Mouse (Mus musculus): ENCODE data around the gene Snx14. TPM values are rescaled to one million over a fixed set of nuclear protein-coding genes. Genes with fewer than 3 reads are reported as not detected.

Gene Snx14
- polyA plus RNA-seq, 1 experiment from 2014 or later, result 29.7 TPM

GRCm38 (mm10) chr9:88409978-88410377 lies 28.8 kb downstream of the Snx14 start:
- Histone ChIP-seq H3K36me3 (ENCODE audit: control insufficient read depth, insufficient read depth, low read length) (peaks cover 18% of the 10 kb centered on the region; the same call in 1 of the 2 replicates), H3K4me1 (replicated peaks; ENCODE audit: control insufficient read depth, insufficient read depth, low read length) (no peaks in the 10 kb centered on the region), H3K9me3 (ENCODE audit: control insufficient read depth, low read length) (no peaks in the 10 kb centered on the region), H3K9ac (ENCODE audit: low read length) (no peak overlapping the region), H3K27me3 (replicated peaks; ENCODE audit: control insufficient read depth, insufficient read depth, low read length) (no peaks in the 10 kb centered on the region), H3K4me2 (ENCODE audit: low read length) (no peak overlapping the region), H3K27ac (ENCODE audit: low read depth) (no peak overlapping the region), H3K4me3 (ENCODE audit: low read depth, low read length) (no peak overlapping the region)
- no peak for DNase-seq (ENCODE audit: low spot score)
- no peak for ATAC-seq (replicated peaks; ENCODE audit: low FRiP score, low TSS enrichment, low read depth)
- WGBS, result 97% methylated on average over 2 of the region's 2 CpGs

GRCm38 (mm10) chr9:88404515-88404914 lies 34.2 kb downstream of the Snx14 start:
- Histone ChIP-seq H3K4me3 (ENCODE audit: low read depth, low read length) (no peak overlapping the region), H3K9me3 (ENCODE audit: control insufficient read depth, low read length) (no peaks in the 10 kb centered on the region), H3K36me3 (ENCODE audit: control insufficient read depth, insufficient read depth, low read length) (peaks cover 37% of the 10 kb centered on the region), H3K27me3 (replicated peaks; ENCODE audit: control insufficient read depth, insufficient read depth, low read length) (no peaks in the 10 kb centered on the region), H3K9ac (ENCODE audit: low read length) (no peak overlapping the region), H3K27ac (ENCODE audit: low read depth) (no peak overlapping the region), H3K4me1 (replicated peaks; ENCODE audit: control insufficient read depth, insufficient read depth, low read length) (no peaks in the 10 kb centered on the region), H3K4me2 (ENCODE audit: low read length) (no peak overlapping the region)
- WGBS, result 93% methylated on average over 6 of the region's 6 CpGs
- DNase-seq (ENCODE audit: low spot score), result no peak
- no peak for ATAC-seq (replicated peaks; ENCODE audit: low FRiP score, low TSS enrichment, low read depth)

GRCm38 (mm10) chr9:88404088-88404487 lies 34.7 kb downstream of the Snx14 start:
- Histone ChIP-seq H3K27me3 (replicated peaks; ENCODE audit: control insufficient read depth, insufficient read depth, low read length) (no peaks in the 10 kb centered on the region), H3K4me2 (ENCODE audit: low read length) (no peak overlapping the region), H3K4me1 (replicated peaks; ENCODE audit: control insufficient read depth, insufficient read depth, low read length) (no peaks in the 10 kb centered on the region), H3K9ac (ENCODE audit: low read length) (no peak overlapping the region), H3K4me3 (ENCODE audit: low read depth, low read length) (no peak overlapping the region), H3K36me3 (ENCODE audit: control insufficient read depth, insufficient read depth, low read length) (peaks cover 36% of the 10 kb centered on the region), H3K27ac (ENCODE audit: low read depth) (no peak overlapping the region), H3K9me3 (ENCODE audit: control insufficient read depth, low read length) (no peaks in the 10 kb centered on the region)
- WGBS, result 77% methylated on average over 10 of the region's 10 CpGs
- no peak for DNase-seq (ENCODE audit: low spot score)
- no peak for ATAC-seq (replicated peaks; ENCODE audit: low FRiP score, low TSS enrichment, low read depth)

GRCm38 (mm10) chr9:88398461-88398860 lies 40.3 kb downstream of the Snx14 start:
- no peak overlapping the region for H3K9ac ChIP-seq (ENCODE audit: low read length)
- no peaks in the 10 kb centered on the region for H3K4me1 ChIP-seq (replicated peaks; ENCODE audit: control insufficient read depth, insufficient read depth, low read length)
- H3K36me3 ChIP-seq (ENCODE audit: control insufficient read depth, insufficient read depth, low read length), result peaks cover 31% of the 10 kb centered on the region
- 76% methylated on average over 1 of the region's 1 CpGs for WGBS
- no peaks in the 10 kb centered on the region for H3K27me3 ChIP-seq (replicated peaks; ENCODE audit: control insufficient read depth, insufficient read depth, low read length)
- no peak overlapping the region for H3K4me2 ChIP-seq (ENCODE audit: low read length)
- no peak for DNase-seq (ENCODE audit: low spot score)
- no peak overlapping the region for H3K4me3 ChIP-seq (ENCODE audit: low read depth, low read length)
- no peak overlapping the region for H3K27ac ChIP-seq (ENCODE audit: low read depth)
- H3K9me3 ChIP-seq (ENCODE audit: control insufficient read depth, low read length), result no peaks in the 10 kb centered on the region
- no peak for ATAC-seq (replicated peaks; ENCODE audit: low FRiP score, low TSS enrichment, low read depth)

GRCm38 (mm10) chr9:88394852-88395251 lies 43.9 kb downstream of the Snx14 start:
- Histone ChIP-seq H3K4me1 (replicated peaks; ENCODE audit: control insufficient read depth, insufficient read depth, low read length) (no peaks in the 10 kb centered on the region), H3K9ac (ENCODE audit: low read length) (no peak overlapping the region), H3K4me3 (ENCODE audit: low read depth, low read length) (no peak overlapping the region), H3K4me2 (ENCODE audit: low read length) (no peak overlapping the region), H3K36me3 (ENCODE audit: control insufficient read depth, insufficient read depth, low read length) (peaks cover 32% of the 10 kb centered on the region), H3K27ac (ENCODE audit: low read depth) (no peak overlapping the region), H3K9me3 (ENCODE audit: control insufficient read depth, low read length) (no peaks in the 10 kb centered on the region), H3K27me3 (replicated peaks; ENCODE audit: control insufficient read depth, insufficient read depth, low read length) (no peaks in the 10 kb centered on the region)
- no peak for DNase-seq (ENCODE audit: low spot score)
- ATAC-seq (replicated peaks; ENCODE audit: low FRiP score, low TSS enrichment, low read depth), result no peak
- 83% methylated on average over 8 of the region's 8 CpGs for WGBS

GRCm38 (mm10) chr9:88388826-88389225 lies 49.9 kb downstream of the Snx14 start:
- H3K4me2 ChIP-seq (ENCODE audit: low read length), result no peak overlapping the region
- 88% methylated on average over 5 of the region's 5 CpGs for WGBS
- H3K4me3 ChIP-seq (ENCODE audit: low read depth, low read length), result no peak overlapping the region
- no peaks in the 10 kb centered on the region for H3K27me3 ChIP-seq (replicated peaks; ENCODE audit: control insufficient read depth, insufficient read depth, low read length)
- no peak overlapping the region for H3K27ac ChIP-seq (ENCODE audit: low read depth)
- no peaks in the 10 kb centered on the region for H3K9me3 ChIP-seq (ENCODE audit: control insufficient read depth, low read length)
- H3K4me1 ChIP-seq (replicated peaks; ENCODE audit: control insufficient read depth, insufficient read depth, low read length), result no peaks in the 10 kb centered on the region
- peaks cover 29% of the 10 kb centered on the region for H3K36me3 ChIP-seq (ENCODE audit: control insufficient read depth, insufficient read depth, low read length)
- ATAC-seq (replicated peaks; ENCODE audit: low FRiP score, low TSS enrichment, low read depth) (no peak), DNase-seq (ENCODE audit: low spot score) (no peak)
- H3K9ac ChIP-seq (ENCODE audit: low read length), result no peak overlapping the region

- no peaks in the 10 kb centered on the region for H3K27me3 ChIP-seq (replicated peaks; ENCODE audit: control insufficient read depth, insufficient read depth, low read length)
- WGBS, result 85% methylated on average over 1 of the region's 1 CpGs
- no peak overlapping the region for H3K27ac ChIP-seq (ENCODE audit: low read depth)
- no peak overlapping the region for H3K4me3 ChIP-seq (ENCODE audit: low read depth, low read length)
- H3K4me1 ChIP-seq (replicated peaks; ENCODE audit: control insufficient read depth, insufficient read depth, low read length), result no peaks in the 10 kb centered on the region
- DNase-seq (ENCODE audit: low spot score) (no peak), ATAC-seq (replicated peaks; ENCODE audit: low FRiP score, low TSS enrichment, low read depth) (no peak)
- peaks cover 33% of the 10 kb centered on the region for H3K36me3 ChIP-seq (ENCODE audit: control insufficient read depth, insufficient read depth, low read length)
- no peaks in the 10 kb centered on the region for H3K9me3 ChIP-seq (ENCODE audit: control insufficient read depth, low read length)
- no peak overlapping the region for H3K4me2 ChIP-seq (ENCODE audit: low read length)
- H3K9ac ChIP-seq (ENCODE audit: low read length), result no peak overlapping the region
Measured at GRCm38 (mm10) chr9:88380542-88380941, 58.2 kb downstream of the Snx14 start.

GRCm38 (mm10) chr9:88380076-88380475 lies 58.7 kb downstream of the Snx14 start:
- DNase-seq (ENCODE audit: low spot score), result no peak
- H3K4me3 ChIP-seq (ENCODE audit: low read depth, low read length), result no peak overlapping the region
- H3K27me3 ChIP-seq (replicated peaks; ENCODE audit: control insufficient read depth, insufficient read depth, low read length), result no peaks in the 10 kb centered on the region
- 57% methylated on average over 7 of the region's 7 CpGs for WGBS
- peaks cover 33% of the 10 kb centered on the region for H3K36me3 ChIP-seq (ENCODE audit: control insufficient read depth, insufficient read depth, low read length)
- no peak overlapping the region for H3K9ac ChIP-seq (ENCODE audit: low read length)
- no peaks in the 10 kb centered on the region for H3K9me3 ChIP-seq (ENCODE audit: control insufficient read depth, low read length)
- H3K4me2 ChIP-seq (ENCODE audit: low read length), result no peak overlapping the region
- no peak overlapping the region for H3K27ac ChIP-seq (ENCODE audit: low read depth)
- H3K4me1 ChIP-seq (replicated peaks; ENCODE audit: control insufficient read depth, insufficient read depth, low read length), result no peaks in the 10 kb centered on the region
- no peak for ATAC-seq (replicated peaks; ENCODE audit: low FRiP score, low TSS enrichment, low read depth)

GRCm38 (mm10) chr9:88379057-88379456 lies 59.7 kb downstream of the Snx14 start:
- Histone ChIP-seq H3K4me2 (ENCODE audit: low read length) (no peak overlapping the region), H3K9me3 (ENCODE audit: control insufficient read depth, low read length) (no peaks in the 10 kb centered on the region), H3K4me1 (replicated peaks; ENCODE audit: control insufficient read depth, insufficient read depth, low read length) (no peaks in the 10 kb centered on the region), H3K27ac (ENCODE audit: low read depth) (no peak overlapping the region), H3K4me3 (ENCODE audit: low read depth, low read length) (no peak overlapping the region), H3K27me3 (replicated peaks; ENCODE audit: control insufficient read depth, insufficient read depth, low read length) (no peaks in the 10 kb centered on the region), H3K9ac (ENCODE audit: low read length) (no peak overlapping the region), H3K36me3 (ENCODE audit: control insufficient read depth, insufficient read depth, low read length) (peaks cover 28% of the 10 kb centered on the region)
- ATAC-seq (replicated peaks; ENCODE audit: low FRiP score, low TSS enrichment, low read depth) (no peak), DNase-seq (ENCODE audit: low spot score) (no peak)
- 81% methylated on average over 3 of the region's 3 CpGs for WGBS
